Mouse (Mus musculus) forebrain, embryonic 11.5 days (tissue): Measurements from ENCODE around the gene Ezr. TPM values are rescaled to one million over a fixed set of nuclear protein-coding genes. Genes with fewer than 3 reads are reported as not detected.

Source experiments
- ATAC-seq: fragments of 200-750 bp; cut with Nextera tagmentation; replicated peaks from 2 replicates; pipeline ENCODE4 v1.8.0; 2017; ENCODE audit warnings: moderate TSS enrichment; ENCODE audit not compliant: low FRiP score
- DNase-seq: peaks from one replicate; pipeline ENCODE4 v3.0.0-alpha.2; 2017; ENCODE audit warnings: low spot score
- H3K27ac ChIP-seq: fragments of 300-500 bp; sonication (generic); 2 replicates; pipeline ENCODE4 v1.5.1; 2014; ENCODE audit warnings: low read depth, low read length
- H3K27me3 ChIP-seq: fragments of 300-500 bp; sonication (generic); 2 replicates; pipeline ENCODE4 v1.6.1; 2014; ENCODE audit warnings: mild to moderate bottlenecking, low read length, mixed read lengths; ENCODE audit not compliant: control insufficient read depth, insufficient read depth
- H3K36me3 ChIP-seq: fragments of 300-500 bp; sonication (generic); 2 replicates; pipeline ENCODE4 v1.6.1; 2014; ENCODE audit warnings: mild to moderate bottlenecking, low read length, moderate library complexity, mixed read lengths; ENCODE audit not compliant: control insufficient read depth, insufficient read depth
- H3K4me1 ChIP-seq: fragments of 300-500 bp; sonication (generic); replicated peaks from 2 replicates; pipeline ENCODE4 v1.6.1; 2014; ENCODE audit warnings: low read length, mixed read lengths; ENCODE audit not compliant: control insufficient read depth, insufficient read depth
- H3K4me2 ChIP-seq: fragments of 300-500 bp; sonication (generic); 2 replicates; pipeline ENCODE4 v1.6.1; 2014; ENCODE audit warnings: low read depth, mild to moderate bottlenecking, low read length, moderate library complexity, mixed read lengths; ENCODE audit not compliant: severe bottlenecking
- H3K4me3 ChIP-seq: fragments of 300-500 bp; sonication (generic); 2 replicates; pipeline ENCODE4 v1.5.1; 2014; ENCODE audit warnings: low read depth, low read length
- H3K9ac ChIP-seq: fragments of 300-500 bp; sonication (generic); 2 replicates; pipeline ENCODE4 v1.6.1; 2014; ENCODE audit warnings: low read length
- H3K9me3 ChIP-seq: fragments of 300-500 bp; sonication (generic); 2 replicates; pipeline ENCODE4 v1.6.1; 2016; ENCODE audit warnings: low read length, mixed read lengths; ENCODE audit not compliant: control insufficient read depth
- whole genome bisulfite sequencing: fragments of 180-500 bp; shearing (Covaris S2); extraction: QIAGEN DNeasy Blood & Tissue Kit; methylation state at CpG from one replicate; pipeline ENCODE4 v1.1.7; 2014; 5-methylcytosine and 5-hydroxymethylcytosine counted together
- polyA plus RNA-seq: library from polyadenylated mRNA; unstranded; fragments of >200 nt; fragmentation: Nextera tagmentation; extraction: Ambion mirVana; gene quantifications from 2 replicates; pipeline ENCODE4 v1.2.1, GENCODE M21; 2014

Ezr gene
- polyA plus RNA-seq, 1 experiment from 2014 or later = 122 TPM

DNA sequence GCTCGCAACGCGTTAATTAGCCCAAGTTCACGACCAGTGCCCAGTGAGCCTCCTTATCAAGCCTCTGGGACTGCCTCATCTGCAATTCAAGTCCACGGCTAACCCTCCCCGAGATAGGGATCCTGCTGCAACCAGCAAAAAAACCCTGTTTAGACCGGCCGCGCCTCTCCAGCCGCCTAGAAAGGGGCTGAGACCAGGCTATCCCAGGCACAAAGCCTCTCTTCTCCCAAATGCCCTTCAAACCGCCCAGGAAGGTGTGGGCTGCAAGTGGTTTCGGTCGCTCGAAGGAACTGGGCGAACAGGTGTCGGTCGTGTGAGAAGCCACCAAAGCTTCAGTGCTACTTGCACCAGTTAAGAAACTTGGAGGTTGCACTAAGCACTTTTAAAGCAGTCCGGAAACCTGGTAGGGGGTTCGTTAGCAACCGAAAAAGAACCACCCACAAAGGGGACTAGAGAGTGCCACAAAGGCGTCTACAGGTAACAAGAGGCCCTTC lies 504 bp downstream of the Ezr start:
- no peak for ATAC-seq
- DNase-seq = peak; percentile 68

DNA sequence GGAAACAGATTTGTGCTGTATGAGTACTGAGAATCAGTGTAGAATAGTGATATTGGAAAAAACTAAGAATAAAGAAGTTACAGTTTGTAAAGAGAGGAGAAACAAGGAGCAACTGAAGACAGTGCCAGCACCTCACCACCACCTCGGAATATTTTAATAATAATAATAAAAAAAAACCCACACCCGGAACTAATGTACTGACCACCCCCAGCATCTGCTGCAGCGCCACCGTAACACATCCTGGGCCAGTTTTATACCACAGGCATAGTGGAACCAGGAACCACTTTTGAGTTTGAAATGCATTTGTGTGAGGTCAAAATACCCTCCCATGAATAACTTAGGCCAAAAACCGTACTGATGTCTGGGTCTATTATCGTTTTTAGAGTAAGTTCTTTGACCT lies 1.3 kb downstream of the Ezr start:
- peaks cover 18% of the 10 kb centered on the region for H3K4me1 ChIP-seq
- no peak overlapping the region for H3K9ac ChIP-seq

More for the DNA sequence above, 504 bp downstream of the Ezr start:
- Histone ChIP-seq H3K4me1 (peaks cover 16% of the 10 kb centered on the region), H3K4me3 (peak overlapping the region; percentile 64), H3K27ac (no peak overlapping the region), H3K27me3 (peaks cover 2% of the 10 kb centered on the region; the same call in 1 of the 2 replicates), H3K9me3 (no peaks in the 10 kb centered on the region), H3K36me3 (no peaks in the 10 kb centered on the region), H3K9ac (peak overlapping the region; percentile 88), H3K4me2 (peak overlapping the region; percentile 78)
- WGBS = 1% methylated on average over 21 of the region's 21 CpGs

DNA sequence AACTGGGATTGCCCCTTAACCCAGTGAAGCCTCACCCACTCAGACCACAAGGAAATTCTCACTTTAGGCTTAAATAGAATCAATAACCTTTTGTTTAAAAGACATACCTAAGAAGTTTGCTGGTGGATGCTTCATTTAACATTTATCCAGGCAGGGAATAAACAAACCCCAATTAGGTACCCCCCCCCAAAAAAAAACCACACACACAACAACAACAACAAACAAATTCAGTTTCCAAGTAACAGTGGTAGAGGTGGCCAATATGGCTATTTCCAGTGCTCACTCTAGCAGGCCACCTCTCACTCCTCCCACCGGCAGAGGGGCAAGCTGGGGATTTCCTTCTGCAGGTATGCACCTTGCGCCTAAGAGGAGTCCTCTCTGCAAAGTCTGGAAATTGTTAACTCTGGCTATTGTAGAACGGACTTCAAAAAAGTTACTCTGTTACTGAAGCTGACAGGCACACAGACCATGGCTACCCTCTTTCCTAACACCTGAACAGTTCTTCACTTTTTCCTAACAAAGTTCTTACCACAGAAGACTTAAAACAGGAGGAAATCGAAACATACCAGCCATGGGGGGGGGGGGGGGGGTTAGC lies 2.0 kb downstream of the Ezr start:
- H3K4me3 ChIP-seq = peak overlapping the region; percentile 64
- ATAC-seq = no peak
- peaks cover 20% of the 10 kb centered on the region for H3K4me1 ChIP-seq
- H3K36me3 ChIP-seq = no peaks in the 10 kb centered on the region
- peak overlapping the region; percentile 78; the same call in 1 of the 2 replicates for H3K4me2 ChIP-seq
- 68% methylated on average over 4 of the region's 4 CpGs for WGBS
- no peak for DNase-seq
- H3K9me3 ChIP-seq = no peaks in the 10 kb centered on the region
- H3K27me3 ChIP-seq = peaks cover 2% of the 10 kb centered on the region; the same call in 1 of the 2 replicates
- H3K27ac ChIP-seq = no peak overlapping the region
- 0 out of 2 replicates have a peak overlapping the region, but pooled peaks have one; percentile 10 for H3K9ac ChIP-seq

More for the DNA sequence above, 1.3 kb downstream of the Ezr start:
- DNase-seq (no peak), ATAC-seq (no peak)
- H3K27me3 ChIP-seq = peaks cover 2% of the 10 kb centered on the region; the same call in 1 of the 2 replicates
- H3K27ac ChIP-seq = no peak overlapping the region
- peak overlapping the region; percentile 64 for H3K4me3 ChIP-seq
- peak overlapping the region; percentile 78 for H3K4me2 ChIP-seq
- H3K9me3 ChIP-seq = no peaks in the 10 kb centered on the region
- H3K36me3 ChIP-seq = no peaks in the 10 kb centered on the region
- 56% methylated on average over 6 of the region's 6 CpGs for WGBS

DNA sequence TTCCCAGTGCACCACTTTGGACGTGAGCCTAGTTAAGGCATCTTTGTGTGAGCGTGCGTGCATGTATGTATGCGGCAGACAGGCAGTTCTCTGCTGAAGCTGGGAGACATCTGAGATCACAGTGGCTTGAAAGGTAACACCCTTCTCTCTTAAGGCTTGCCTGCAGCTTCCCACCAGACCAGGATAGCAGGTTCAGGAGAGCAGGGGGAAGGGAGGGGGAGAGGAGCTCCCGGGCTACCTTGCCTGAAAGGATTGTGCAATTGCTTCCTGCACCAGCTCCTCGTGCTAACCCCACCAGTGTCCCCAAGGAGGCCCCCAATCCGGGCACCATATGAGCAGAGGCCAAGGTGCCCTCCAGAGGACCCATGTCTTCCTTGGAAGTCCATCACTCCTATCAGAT lies 3.0 kb downstream of the Ezr start:
- DNase-seq (no peak), ATAC-seq (no peak)
- 45% methylated on average over 7 of the region's 7 CpGs for WGBS
- H3K27ac ChIP-seq = no peak overlapping the region
- no peaks in the 10 kb centered on the region for H3K9me3 ChIP-seq
- peak overlapping the region; percentile 79 for H3K4me2 ChIP-seq
- H3K27me3 ChIP-seq = peaks cover 2% of the 10 kb centered on the region; the same call in 1 of the 2 replicates
- H3K4me1 ChIP-seq = peaks cover 20% of the 10 kb centered on the region
- no peaks in the 10 kb centered on the region for H3K36me3 ChIP-seq
- H3K9ac ChIP-seq = no peak overlapping the region
- H3K4me3 ChIP-seq = peak overlapping the region; percentile 64

DNA sequence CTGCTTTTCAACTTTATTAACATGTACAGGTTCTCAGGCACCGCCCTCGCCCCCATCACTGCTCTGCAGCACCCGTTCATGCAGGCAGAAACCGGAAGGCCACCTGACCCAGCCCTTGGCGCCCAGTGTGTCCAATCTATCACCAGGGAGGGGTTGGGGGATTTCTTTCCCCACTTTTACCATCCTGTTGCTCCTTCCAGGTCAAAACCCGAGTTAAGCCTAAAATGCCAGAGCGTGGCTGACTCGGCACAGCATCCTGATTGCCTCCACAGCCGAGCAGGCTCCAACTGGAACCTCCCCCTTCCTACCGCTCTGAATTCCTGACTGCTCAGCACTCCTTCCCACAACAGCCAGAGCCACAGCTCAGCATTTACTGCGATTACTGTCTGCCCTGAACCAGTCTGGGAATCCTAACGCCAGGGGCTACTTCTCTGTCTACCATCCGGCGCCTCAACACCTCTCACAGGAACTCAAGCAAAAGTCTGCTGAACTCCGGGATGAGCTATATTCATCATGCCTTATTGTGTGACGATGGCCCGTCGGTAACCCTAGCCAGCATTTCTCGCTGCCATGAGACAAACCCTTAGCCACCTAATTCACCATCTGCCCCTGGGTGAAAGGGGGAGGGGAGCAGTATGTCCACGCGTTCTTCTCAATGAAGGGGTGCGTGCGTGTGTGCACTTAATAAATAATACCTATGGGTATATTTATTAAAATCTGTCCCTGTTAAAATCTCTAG lies 3.6 kb downstream of the Ezr start:
- WGBS = 10% methylated on average over 23 of the region's 23 CpGs
- H3K9ac ChIP-seq = peak overlapping the region; percentile 60
- peak overlapping the region; percentile 79 for H3K4me2 ChIP-seq
- no peaks in the 10 kb centered on the region; the same call in 1 of the 2 replicates for H3K27me3 ChIP-seq
- H3K27ac ChIP-seq = peak overlapping the region; percentile 53
- peak; percentile 72 for DNase-seq
- peaks cover 20% of the 10 kb centered on the region for H3K4me1 ChIP-seq
- H3K4me3 ChIP-seq = peak overlapping the region; percentile 36
- no peaks in the 10 kb centered on the region for H3K36me3 ChIP-seq
- peak; percentile 20; the same call in 1 of the 2 replicates for ATAC-seq
- no peaks in the 10 kb centered on the region for H3K9me3 ChIP-seq

DNA sequence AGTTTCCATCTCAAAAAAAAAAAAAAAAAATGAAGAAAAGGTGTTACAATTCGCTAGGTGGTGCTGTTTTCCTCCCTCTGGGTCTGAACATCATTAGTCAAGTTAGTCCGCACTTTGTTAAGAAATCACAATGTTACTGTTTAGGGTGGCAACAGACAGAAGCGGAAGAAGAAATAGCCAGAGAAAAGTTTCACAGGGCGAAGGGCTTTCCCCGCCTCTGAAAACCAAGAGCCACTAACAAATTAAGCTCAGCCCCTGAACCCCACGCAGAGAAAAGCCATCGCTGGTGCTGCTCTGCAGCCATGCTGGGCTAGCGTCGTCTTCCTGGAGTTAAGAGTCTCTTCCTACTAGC lies 4.3 kb downstream of the Ezr start:
- WGBS = under 1% methylated on average over 9 of the region's 9 CpGs
- no peaks in the 10 kb centered on the region for H3K9me3 ChIP-seq
- DNase-seq (no peak), ATAC-seq (no peak)
- H3K27me3 ChIP-seq = no peaks in the 10 kb centered on the region; the same call in 1 of the 2 replicates
- H3K36me3 ChIP-seq = no peaks in the 10 kb centered on the region
- peak overlapping the region; percentile 60 for H3K9ac ChIP-seq
- peak overlapping the region; percentile 36 for H3K4me3 ChIP-seq
- H3K27ac ChIP-seq = no peak overlapping the region
- peak overlapping the region; percentile 79 for H3K4me2 ChIP-seq
- peaks cover 20% of the 10 kb centered on the region for H3K4me1 ChIP-seq

DNA sequence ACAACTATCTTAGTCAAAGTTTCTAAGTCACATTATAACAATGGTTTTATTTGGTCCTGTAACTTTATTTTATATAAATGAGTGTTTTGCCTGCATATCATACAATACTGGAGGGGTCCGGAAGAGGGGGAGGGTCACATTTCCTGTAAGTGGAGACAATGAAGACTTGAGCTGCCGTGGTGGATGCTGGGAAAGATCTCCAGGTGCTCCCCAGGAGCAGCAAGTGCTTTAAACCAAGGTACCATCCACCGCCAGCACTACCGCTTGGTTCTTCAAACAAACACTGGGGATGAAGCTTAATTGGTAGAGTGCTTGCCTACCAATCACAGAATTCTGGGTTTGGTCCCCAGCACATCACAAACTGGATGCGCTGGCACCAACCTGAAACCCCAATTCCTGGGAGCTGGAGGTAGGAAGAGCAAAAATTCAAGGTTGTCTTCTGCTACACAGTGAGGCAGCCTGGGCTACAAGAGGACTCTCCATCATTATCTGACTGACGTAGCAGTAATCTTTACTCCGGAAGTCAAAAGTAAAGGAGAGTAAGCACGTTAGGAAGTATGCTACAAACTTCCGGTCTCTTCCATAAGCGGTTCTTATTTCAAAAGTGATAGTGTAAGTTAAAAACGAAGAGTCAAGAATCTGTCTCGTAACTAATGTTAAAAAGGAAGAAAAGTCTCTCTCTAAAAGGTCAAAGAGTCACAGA lies 4.8 kb downstream of the Ezr start:
- 68% methylated on average over 12 of the region's 12 CpGs for WGBS
- Histone ChIP-seq H3K4me1 (peaks cover 20% of the 10 kb centered on the region), H3K9me3 (no peaks in the 10 kb centered on the region)

DNA sequence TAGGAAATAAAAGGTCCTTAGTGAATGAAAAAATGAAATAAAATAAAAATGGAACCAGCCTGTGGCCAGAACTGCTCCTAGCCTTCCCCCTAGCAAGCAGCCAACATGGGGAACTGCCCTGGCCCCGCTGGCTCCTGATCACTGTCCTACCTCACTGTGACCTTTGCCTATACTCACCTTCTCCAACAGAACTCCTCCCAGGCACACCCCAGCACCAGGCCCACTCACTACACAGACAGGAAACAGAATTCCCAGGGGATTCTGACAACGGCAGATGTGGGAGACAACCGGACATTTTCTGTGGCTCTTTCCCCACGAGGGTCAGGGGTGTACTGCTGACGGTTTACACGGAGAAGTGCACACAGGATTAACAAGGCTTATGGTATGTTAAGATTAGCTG lies 5.5 kb downstream of the Ezr start:
- WGBS = 77% methylated on average over 6 of the region's 6 CpGs
- no peak overlapping the region for H3K4me2 ChIP-seq
- H3K36me3 ChIP-seq = no peaks in the 10 kb centered on the region
- H3K27me3 ChIP-seq = no peaks in the 10 kb centered on the region; the same call in 1 of the 2 replicates
- ATAC-seq (no peak), DNase-seq (no peak)
- peaks cover 18% of the 10 kb centered on the region for H3K4me1 ChIP-seq
- H3K27ac ChIP-seq = no peak overlapping the region
- H3K4me3 ChIP-seq = no peak overlapping the region
- H3K9ac ChIP-seq = no peak overlapping the region
- no peaks in the 10 kb centered on the region for H3K9me3 ChIP-seq

More for the DNA sequence above, 4.8 kb downstream of the Ezr start:
- Histone ChIP-seq H3K4me2 (no peak overlapping the region), H3K9ac (no peak overlapping the region), H3K27ac (no peak overlapping the region), H3K36me3 (no peaks in the 10 kb centered on the region), H3K27me3 (no peaks in the 10 kb centered on the region; the same call in 1 of the 2 replicates), H3K4me3 (no peak overlapping the region)
- no peak for DNase-seq
- no peak for ATAC-seq
